Mouse (Mus musculus) olfactory bulb, adult 2 months (tissue): ENCODE measurements around the gene Pfkm. TPM values are rescaled to one million over a fixed set of nuclear protein-coding genes. Genes with fewer than 3 reads are reported as not detected.

ENCODE experiments used
- H3K27ac ChIP-seq: fragments of 200-500 bp; 2 replicates; pipeline ENCODE4 v1.5.1; 2012; ENCODE audit warnings: low read depth, low read length; ENCODE audit not compliant: insufficient read depth
- H3K4me1 ChIP-seq: fragments of 200-500 bp; 2 replicates; pipeline ENCODE4 v1.6.1; 2012; ENCODE audit warnings: low read length; ENCODE audit not compliant: control insufficient read depth, insufficient read depth
- H3K4me3 ChIP-seq: fragments of 200-500 bp; 2 replicates; pipeline ENCODE4 v1.5.1; 2012; ENCODE audit warnings: mild to moderate bottlenecking, low read depth, low read length, moderate library complexity; ENCODE audit not compliant: insufficient read depth
- CTCF ChIP-seq: fragments of 200-500 bp; IDR thresholded peaks from 2 replicates; pipeline ENCODE4 v1.5.1; 2012; ENCODE audit warnings: low read depth, mild to moderate bottlenecking, low read length, moderate library complexity; ENCODE audit not compliant: insufficient read depth
- POLR2A ChIP-seq: fragments of 200-500 bp; IDR thresholded peaks from 2 replicates; pipeline ENCODE4 v1.6.1; 2012; ENCODE audit warnings: mild to moderate bottlenecking, low read depth, low read length, moderate library complexity; ENCODE audit not compliant: insufficient read depth
- whole genome bisulfite sequencing: fragments of 180-500 bp; shearing (Covaris S2); methylation state at CpG from one replicate; pipeline ENCODE4 v1.1.7; 2018; 5-methylcytosine and 5-hydroxymethylcytosine counted together
- polyA plus RNA-seq: library from polyadenylated mRNA; stranded (reverse); fragments of >200 nt; gene quantifications from 2 replicates; pipeline ENCODE4 v1.2.4, GENCODE M21; 2012; ENCODE audit warnings: low replicate concordance; ENCODE audit not compliant: missing spikeins, insufficient read depth, insufficient read length

The Pfkm gene
- polyA plus RNA-seq, 1 experiment: not detected

- TF ChIP-seq POLR2A (no peak), CTCF (no peak)
- Histone ChIP-seq H3K27ac (no peak overlapping the region), H3K4me3 (no peak overlapping the region), H3K4me1 (no peaks in the 10 kb centered on the region)
- WGBS: 87% methylated on average over 5 of the region's 5 CpGs
Measured at GRCm38 (mm10) chr15:98155272-98155671, 62.9 kb downstream of the Pfkm start.

DNA sequence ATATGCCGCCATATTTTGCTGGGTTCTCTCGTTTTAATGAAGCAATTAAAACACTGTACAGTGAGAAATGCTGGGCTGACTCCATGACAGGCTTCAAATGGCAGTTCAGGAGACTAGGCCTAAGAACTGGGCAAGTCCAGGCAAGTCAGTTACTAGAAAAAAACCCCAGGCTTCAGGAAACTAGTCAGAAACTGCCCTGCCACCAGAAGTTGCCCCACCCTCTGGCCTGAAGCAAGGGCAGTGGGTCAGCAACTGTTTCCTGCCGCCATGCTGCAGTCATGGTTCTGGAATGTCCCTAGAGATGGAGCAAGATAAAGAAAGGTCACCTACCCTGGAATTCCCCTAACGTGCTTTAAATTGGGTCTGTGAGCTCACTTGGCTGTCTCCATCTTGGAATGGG lies 63.6 kb downstream of the Pfkm start:
- TF ChIP-seq CTCF (no peak), POLR2A (no peak)
- Histone ChIP-seq H3K4me1 (no peaks in the 10 kb centered on the region), H3K4me3 (no peak overlapping the region), H3K27ac (no peak overlapping the region)
- 88% methylated on average over 4 of the region's 4 CpGs for WGBS

- TF ChIP-seq CTCF (no peak), POLR2A (no peak)
- no peak overlapping the region for H3K4me3 ChIP-seq
- whole genome bisulfite sequencing: 87% methylated on average over 1 of the region's 1 CpGs
- no peak overlapping the region for H3K27ac ChIP-seq
- H3K4me1 ChIP-seq: no peaks in the 10 kb centered on the region
Measured at GRCm38 (mm10) chr15:98157253-98157652, 64.9 kb downstream of the Pfkm start.

- Histone ChIP-seq H3K4me3 (no peak overlapping the region), H3K4me1 (no peaks in the 10 kb centered on the region), H3K27ac (no peak overlapping the region)
- no peak for TF ChIP-seq CTCF
- TF ChIP-seq POLR2A: no peak
- 67% methylated on average over 19 of the region's 19 CpGs for WGBS
Measured at GRCm38 (mm10) chr15:98161026-98161805, 68.8 kb downstream of the Pfkm start.

DNA sequence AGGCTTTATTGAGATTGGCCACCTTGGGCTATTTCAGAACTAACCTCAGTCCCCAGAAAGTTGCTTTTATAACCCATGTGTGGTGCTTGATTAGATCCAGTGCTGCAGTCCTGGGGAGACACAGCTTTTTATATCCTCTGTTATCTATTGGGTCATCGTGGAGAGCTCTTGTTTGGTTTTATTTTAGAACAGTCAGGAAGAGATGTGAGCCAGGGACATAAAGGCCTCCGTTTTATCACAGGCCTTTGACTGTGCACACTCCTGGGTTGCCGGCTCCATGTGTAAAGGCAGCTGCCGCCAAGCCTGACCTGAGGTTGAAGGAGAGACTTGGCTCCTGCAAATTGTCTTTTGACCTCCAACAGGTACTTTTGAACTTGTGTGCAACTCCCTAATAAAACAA lies 70.2 kb downstream of the Pfkm start:
- H3K27ac ChIP-seq: no peak overlapping the region
- WGBS: 79% methylated on average over 4 of the region's 4 CpGs
- no peak for TF ChIP-seq CTCF
- no peak for TF ChIP-seq POLR2A

DNA sequence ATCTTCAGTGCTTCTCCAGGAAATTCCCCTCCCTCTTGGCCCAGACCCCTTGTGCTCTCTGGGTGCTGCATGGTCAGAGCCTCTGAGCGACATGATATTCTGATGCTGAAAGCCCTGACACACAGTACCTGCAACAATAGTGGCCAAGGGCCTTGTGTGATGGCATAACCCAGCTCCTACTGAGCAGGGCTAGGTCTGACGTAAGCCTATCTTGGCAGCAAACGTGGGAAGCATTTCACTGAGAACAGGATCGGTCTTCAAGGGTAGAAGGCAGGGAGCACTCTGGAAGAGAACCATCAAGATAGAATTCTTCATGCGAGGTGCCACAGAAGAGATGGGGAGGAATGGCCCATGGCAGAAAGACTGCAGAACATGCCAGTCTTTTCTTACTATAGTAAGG lies 73.1 kb downstream of the Pfkm start, which contains the start of gene Asb8:
Gene Asb8, minus strand, starts transcription at position 101 of the 400 bp plus-strand sequence.
- TF ChIP-seq CTCF: no peak
- no peak for TF ChIP-seq POLR2A
- Histone ChIP-seq H3K4me3 (no peak within 1 kb of the TSS), H3K27ac (no peak within 1 kb of the TSS), H3K4me1 (peaks cover 21% of the 10 kb centered on the region)
- 91% methylated on average over 5 of the region's 5 CpGs for WGBS

More for the DNA sequence above, 70.2 kb downstream of the Pfkm start:
- H3K4me3 ChIP-seq: no peak overlapping the region
- H3K4me1 ChIP-seq: no peaks in the 10 kb centered on the region

GRCm38 (mm10) chr15:98166963-98167644 lies 74.7 kb downstream of the Pfkm start, which contains the start of gene Ccdc184:
Gene Ccdc184 (plus strand): TSS chr15:98167158.
- Histone ChIP-seq H3K4me3 (peak within 1 kb of the TSS; percentile 74), H3K4me1 (peaks cover 25% of the 10 kb centered on the region), H3K27ac (peak within 1 kb of the TSS; percentile 78)
- no peak for TF ChIP-seq POLR2A
- no peak for TF ChIP-seq CTCF
- under 1% methylated on average over 18 of the region's 18 CpGs for WGBS

- 2% methylated on average over 69 of the region's 69 CpGs for WGBS
- peak overlapping the region; percentile 74 for H3K4me3 ChIP-seq
- TF ChIP-seq POLR2A: peak; percentile 79
- TF ChIP-seq CTCF: no peak
- peak overlapping the region; percentile 24 for H3K27ac ChIP-seq
- peaks cover 25% of the 10 kb centered on the region for H3K4me1 ChIP-seq
Measured at GRCm38 (mm10) chr15:98167645-98168621, 75.5 kb downstream of the Pfkm start.
